10 mouse cellular contexts compared by ENCODE assay signal in genomic region chr5:8094921-8095320, GRCm38 (mm10).
"Had no signal": no experiment of that assay in that cellular context is flagged by ENCODE, and none has a peak within 500 bp of the region (broad histone marks: within the 10 kb centered on the region; RNA-seq: fewer than 3 reads in every experiment).

No protein-coding gene starts in this region.

- DNase-seq: kidney, postnatal 25 days; layer of hippocampus, adult 9-11 months; liver; lung, adult 18-20 months; lung, postnatal 14 days; lung, postnatal 4 days; midbrain, embryonic 14.5 days; thymus, adult 18-20 months; thymus, postnatal 36 days had no signal

- ATAC-seq: liver, embryonic 12.5 days had no signal
